Mouse (Mus musculus) MEL (cell line): Measurements from ENCODE around the gene Rtf2. TPM values are rescaled to one million over a fixed set of nuclear protein-coding genes. Genes with fewer than 3 reads are reported as not detected.

Experiments used
- DNase-seq: peaks from one replicate; pipeline ENCODE4 v3.0.0; 2011; ENCODE audit warnings: low read depth, low spot score
- H3K27ac ChIP-seq: 2 replicates; pipeline ENCODE4 v1.5.1; 2012; ENCODE audit warnings: low read depth, mild to moderate bottlenecking, control low read depth, low read length, moderate library complexity; ENCODE audit not compliant: control insufficient read depth
- H3K27me3 ChIP-seq, 2 experiments: fragments of 150-350 bp in 1 of 2; sonication (generic) in 1 of 2; 2 replicates each; pipeline ENCODE4 v1.6.1; 2012; ENCODE audit warnings: low read length in 2 of 2, mild to moderate bottlenecking in 2 of 2, improper control_type of control experiment in 1 of 2, moderate library complexity in 1 of 2; ENCODE audit not compliant: insufficient read depth in 2 of 2, control insufficient read depth in 1 of 2
- H3K36me3 ChIP-seq, 2 experiments: 2 replicates each; pipeline ENCODE4 v1.6.1; 2012 to 2014; ENCODE audit warnings: low read length in 2 of 2, improper control_type of control experiment in 1 of 2, inconsistent platforms in 1 of 2, mild to moderate bottlenecking in 1 of 2; ENCODE audit not compliant: insufficient read depth in 2 of 2, control insufficient read depth in 1 of 2
- H3K4me1 ChIP-seq, 2 experiments: fragments of 150-350 bp in 1 of 2; sonication (generic) in 1 of 2; 2 replicates each; pipeline ENCODE4 v1.6.1; 2012; ENCODE audit warnings: low read length in 2 of 2, improper control_type of control experiment in 1 of 2, mild to moderate bottlenecking in 1 of 2; ENCODE audit not compliant: insufficient read depth in 2 of 2, control insufficient read depth in 1 of 2
- H3K4me3 ChIP-seq, 2 experiments: fragments of 150-350 bp in 1 of 2; sonication (generic) in 1 of 2; 2 replicates each; pipeline ENCODE4 v1.5.1; 2012; ENCODE audit warnings: low read depth in 2 of 2, low read length in 2 of 2, mild to moderate bottlenecking in 2 of 2, moderate library complexity in 2 of 2, control low read depth in 1 of 2, improper control_type of control experiment in 1 of 2; ENCODE audit not compliant: control insufficient read depth in 1 of 2, insufficient read depth in 1 of 2
- H3K79me2 ChIP-seq: 2 replicates; pipeline ENCODE4 v1.6.1; 2012; ENCODE audit warnings: mild to moderate bottlenecking, low read length, moderate library complexity; ENCODE audit not compliant: control insufficient read depth, poor library complexity, insufficient read depth
- H3K9ac ChIP-seq: 2 replicates; pipeline ENCODE4 v1.6.1; 2012; ENCODE audit warnings: low read depth, mild to moderate bottlenecking, control low read depth, low read length, moderate library complexity; ENCODE audit not compliant: control insufficient read depth, poor library complexity, severe bottlenecking
- H3K9me3 ChIP-seq: fragments of 150-350 bp; sonication (generic); replicated peaks from 2 replicates; pipeline ENCODE4 v1.6.1; 2012; ENCODE audit warnings: mild to moderate bottlenecking, low read length, improper control_type of control experiment, moderate library complexity; ENCODE audit not compliant: insufficient read depth
- BHLHE40 ChIP-seq: IDR thresholded peaks from 2 replicates; pipeline ENCODE4 v1.6.1; 2012; ENCODE audit warnings: low read depth, mild to moderate bottlenecking, inconsistent platforms, low read length, improper control_type of control experiment, borderline replicate concordance
- CHD1 ChIP-seq: IDR thresholded peaks from 2 replicates; pipeline ENCODE4 v1.6.1; 2012; ENCODE audit warnings: low read depth, mild to moderate bottlenecking, inconsistent platforms, low read length, improper control_type of control experiment
- CHD2 ChIP-seq: IDR thresholded peaks from 2 replicates; pipeline ENCODE4 v1.6.1; 2011; ENCODE audit warnings: low read length, improper control_type of control experiment
- ELF1 ChIP-seq: IDR thresholded peaks from 2 replicates; pipeline ENCODE4 v1.6.1; 2014; ENCODE audit warnings: low read depth, mild to moderate bottlenecking, inconsistent platforms, low read length, improper control_type of control experiment, moderate library complexity
- ETS1 ChIP-seq: IDR thresholded peaks from 2 replicates; pipeline ENCODE4 v1.6.1; 2012; ENCODE audit warnings: low read depth, mild to moderate bottlenecking, inconsistent platforms, low read length, improper control_type of control experiment, moderate library complexity
- GABPA ChIP-seq: IDR thresholded peaks from 2 replicates; pipeline ENCODE4 v1.6.1; 2012; ENCODE audit warnings: low read depth, mild to moderate bottlenecking, inconsistent platforms, low read length, improper control_type of control experiment, moderate library complexity
- GATA1 ChIP-seq: IDR thresholded peaks from 2 replicates; pipeline ENCODE4 v1.6.1; 2011; ENCODE audit warnings: low read depth, low read length, improper control_type of control experiment
- MAFK ChIP-seq: IDR thresholded peaks from 2 replicates; pipeline ENCODE4 v1.6.1; 2011; ENCODE audit warnings: low read depth, mild to moderate bottlenecking, low read length, improper control_type of control experiment, borderline replicate concordance
- MAX ChIP-seq: IDR thresholded peaks from 2 replicates; pipeline ENCODE4 v1.6.1; 2011; ENCODE audit warnings: low read length, improper control_type of control experiment
- MXI1 ChIP-seq: IDR thresholded peaks from 2 replicates; pipeline ENCODE4 v1.6.1; 2011; ENCODE audit warnings: mild to moderate bottlenecking, low read depth, low read length, improper control_type of control experiment
- MYC ChIP-seq: IDR thresholded peaks from 2 replicates; pipeline ENCODE4 v1.6.1; 2011; ENCODE audit warnings: low read depth, mild to moderate bottlenecking, low read length, improper control_type of control experiment, moderate library complexity
- NELFE ChIP-seq: IDR thresholded peaks from 2 replicates; pipeline ENCODE4 v1.6.1; 2011; ENCODE audit warnings: low read depth, low read length, improper control_type of control experiment
- SIN3A ChIP-seq: IDR thresholded peaks from 2 replicates; pipeline ENCODE4 v1.6.1; 2012; ENCODE audit warnings: low read length, improper control_type of control experiment, inconsistent platforms
- TBP ChIP-seq: IDR thresholded peaks from 2 replicates; pipeline ENCODE4 v1.8.0; 2011; ENCODE audit warnings: low read depth, low read length, improper control_type of control experiment
- TCF12 ChIP-seq: IDR thresholded peaks from 2 replicates; pipeline ENCODE4 v1.6.1; 2014; ENCODE audit warnings: low read depth, mild to moderate bottlenecking, inconsistent platforms, low read length, improper control_type of control experiment, moderate library complexity
- UBTF ChIP-seq: IDR thresholded peaks from 2 replicates; pipeline ENCODE4 v1.6.1; 2012; ENCODE audit warnings: low read depth, mild to moderate bottlenecking, inconsistent platforms, low read length, improper control_type of control experiment, moderate library complexity, borderline replicate concordance; ENCODE audit not compliant: insufficient read depth
- USF1 ChIP-seq: IDR thresholded peaks from 2 replicates; pipeline ENCODE4 v1.6.1; 2014; ENCODE audit warnings: low read depth, mild to moderate bottlenecking, inconsistent platforms, low read length, improper control_type of control experiment, moderate library complexity
- USF2 ChIP-seq, 2 experiments: IDR thresholded peaks; 2 replicates each; pipeline ENCODE4 v1.6.1; 2011 to 2012; ENCODE audit warnings: improper control_type of control experiment in 2 of 2, low read length in 2 of 2, borderline replicate concordance in 1 of 2, inconsistent platforms in 1 of 2, low read depth in 1 of 2, mild to moderate bottlenecking in 1 of 2; ENCODE audit not compliant: insufficient read depth in 1 of 2
- polyA plus RNA-seq, 2 experiments: library from polyadenylated mRNA; stranded (reverse) in 1 of 2; unstranded in 1 of 2; fragments of >175 nt in 1 of 2; fragments of >200 nt in 1 of 2; gene quantifications; 2 replicates each; pipeline versions ENCODE4 v1.2.1 to v1.2.4; 2012; ENCODE audit warnings: low replicate concordance in 2 of 2, low read depth in 1 of 2; ENCODE audit not compliant: insufficient read length in 2 of 2, insufficient read depth in 1 of 2, missing spikeins in 1 of 2
- total RNA-seq: library from RNA; depleted of rRNA; stranded (reverse); fragments of 300-350 nt; gene quantifications from 2 replicates; pipeline ENCODE4 v1.2.3, GENCODE M21; 2012

The Rtf2 gene
- total and polyA plus RNA-seq, 3 experiments = 68.2 to 81.5 TPM; not detected in 1

DNA sequence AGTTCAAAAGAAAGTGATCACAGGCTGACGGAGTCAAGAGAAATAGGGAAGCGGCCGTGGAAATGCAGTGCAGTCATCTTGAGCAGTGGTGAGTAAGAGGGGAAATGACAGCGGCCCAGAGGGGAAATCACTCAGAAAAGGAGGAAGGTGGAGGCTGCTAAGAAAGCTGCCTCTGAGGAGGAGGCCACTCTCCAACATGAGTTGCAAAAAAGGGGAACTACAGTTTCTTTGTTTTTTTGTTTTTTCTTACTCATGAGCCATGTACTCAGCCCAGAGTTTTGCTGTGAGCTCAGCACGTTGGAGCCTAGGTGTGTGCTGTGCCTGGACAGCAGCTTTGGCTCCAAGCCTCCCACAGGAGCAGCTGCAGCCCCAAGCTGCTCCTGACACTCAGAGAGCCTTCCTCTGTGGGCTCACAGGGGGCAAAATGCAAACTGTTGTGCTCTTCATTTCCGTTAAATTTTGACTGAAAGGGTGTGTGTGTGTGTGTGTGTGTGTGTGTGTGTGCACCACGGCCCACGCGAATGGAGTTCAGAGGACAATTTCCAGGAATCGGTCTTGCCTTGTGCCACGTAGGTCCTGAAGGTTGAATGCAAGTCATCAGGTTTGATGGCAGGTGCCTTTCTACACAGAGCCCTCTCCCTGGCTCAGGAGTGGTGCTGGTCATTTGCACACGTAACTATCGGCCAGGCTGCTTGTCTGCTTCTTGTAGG is 39.1 kb upstream of the Rtf2 start (continued):
- TF ChIP-seq MXI1 (peak; percentile 65; the same call in 1 of the 2 replicates), CHD2 (no peak), TBP (peak; percentile 80), TCF12 (peak; percentile 41)

DNA sequence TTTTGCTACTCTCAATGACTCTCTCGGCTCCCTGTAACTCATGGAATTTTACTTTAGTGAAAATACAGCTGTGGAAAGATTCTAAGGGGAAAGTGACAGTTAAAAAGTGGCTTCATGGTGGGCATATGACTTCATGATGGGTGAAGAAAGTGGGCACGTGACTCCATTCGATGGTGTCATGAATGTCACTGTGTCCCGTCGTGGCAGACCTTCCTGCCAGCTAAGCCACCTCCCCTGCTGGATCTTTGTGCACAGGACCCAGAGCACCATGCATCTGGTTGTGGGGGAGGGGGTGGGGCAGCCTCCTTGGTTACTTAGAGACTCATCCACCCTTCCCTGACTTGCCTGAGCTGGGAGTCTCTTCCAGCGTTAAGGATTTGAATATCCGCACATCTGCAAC is 36.1 kb upstream of the Rtf2 start:
- H3K4me3 ChIP-seq = no peak overlapping the region
- peaks cover 0 to 2% of the 10 kb centered on the region in 2 experiments; a peak in 1 of 4 replicates for H3K27me3 ChIP-seq
- no peaks in the 10 kb centered on the region for H3K9me3 ChIP-seq
- DNase-seq = no peak
- H3K79me2 ChIP-seq = no peaks in the 10 kb centered on the region
- no peak overlapping the region for H3K27ac ChIP-seq
- TF ChIP-seq BHLHE40 (no peak), MYC (no peak), USF2 (IDR thresholded peaks at IDR 0.05; ENCODE audit: borderline replicate concordance in 1 of 2, insufficient read depth in 1 of 2, low read depth in 1 of 2, low read length in 2 of 2) (no peak), MAFK (no peak), GABPA (no peak), GATA1 (no peak), CHD2 (no peak), ETS1 (no peak), TCF12 (no peak)
- H3K36me3 ChIP-seq = no peaks in the 10 kb centered on the region; a peak in 1 of 4 replicates
- H3K9ac ChIP-seq = no peak overlapping the region
- H3K4me1 ChIP-seq = peaks cover 0 to 12% of the 10 kb centered on the region in 2 experiments; a peak in 3 of 4 replicates

DNA sequence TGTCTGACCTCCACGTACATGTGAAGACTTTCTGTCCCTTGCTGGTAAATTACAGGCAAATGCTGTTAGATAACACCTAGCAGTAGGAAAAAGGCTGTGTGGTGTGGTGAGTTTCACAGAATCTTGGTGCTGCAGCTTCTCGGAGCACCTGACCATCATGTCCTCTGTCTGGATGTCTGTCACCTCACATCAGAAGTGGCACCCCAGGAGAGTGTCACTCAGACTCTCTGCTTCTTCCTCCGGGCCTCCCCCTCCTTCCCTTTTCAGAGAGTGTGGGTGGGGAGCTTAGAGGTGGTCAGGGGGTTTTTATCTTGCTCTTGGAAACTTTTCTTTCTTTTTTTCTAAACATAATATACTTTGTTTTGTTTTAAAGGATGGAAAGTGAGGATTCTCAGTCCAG is 35.3 kb upstream of the Rtf2 start:
- Histone ChIP-seq H3K4me1 (peaks cover 0 to 12% of the 10 kb centered on the region in 2 experiments; a peak in 3 of 4 replicates), H3K36me3 (no peaks in the 10 kb centered on the region; a peak in 1 of 4 replicates), H3K4me3 (no peak overlapping the region), H3K27ac (no peak overlapping the region), H3K9ac (no peak overlapping the region), H3K79me2 (no peaks in the 10 kb centered on the region), H3K27me3 (peaks cover 0 to 2% of the 10 kb centered on the region in 2 experiments; a peak in 1 of 4 replicates), H3K9me3 (no peaks in the 10 kb centered on the region)
- DNase-seq = no peak
- TF ChIP-seq SIN3A (no peak), ELF1 (no peak), MAFK (no peak), MAX (no peak), CHD1 (no peak), NELFE (no peak), ETS1 (no peak), UBTF (no peak), USF1 (no peak)
